Mouse (Mus musculus) heart, adult 18-20 months (tissue): ENCODE results near the gene Scn8a. TPM values are rescaled to one million over a fixed set of nuclear protein-coding genes. Genes with fewer than 3 reads are reported as not detected.

Experiments used
- total RNA-seq, 2 experiments: library from RNA; stranded (reverse); gene quantifications; 2 replicates each; pipeline ENCODE4 v1.2.3; 2021

Gene Scn8a
- total RNA-seq, 2 experiments from 2014 or later, result not detected

Other genes starting within 250 kb of the Scn8a start
- gene Smagp, start 232.9 kb upstream of the Scn8a start, total RNA-seq, result 10 to 100 TPM; 11.3 to 18.5 TPM
- 1 to 10 TPM; 1.6 to 5.1 TPM for gene Bin2, start 200.3 kb upstream of the Scn8a start, total RNA-seq
- gene Cela1, start 181.9 kb upstream of the Scn8a start, total RNA-seq, result 1 to 10 TPM; 1.3 TPM
- 1 to 10 TPM in 1 of 2 experiments, under 1 TPM in 1; 0.62 to 1.3 TPM for gene Galnt6, start 140.5 kb upstream of the Scn8a start, total RNA-seq
- 1 to 10 TPM; 1.9 to 4.8 TPM for gene Slc4a8, start 108.1 kb upstream of the Scn8a start, total RNA-seq
- gene Gm47841, start 177.5 kb downstream of the Scn8a start, total RNA-seq, result not detected
- 1 to 10 TPM; 1.1 to 1.2 TPM for gene Fignl2, start 208.7 kb downstream of the Scn8a start, total RNA-seq
- not detected for gene Ankrd33, start 245.9 kb downstream of the Scn8a start, total RNA-seq